ENCODE assay signal across 7 mouse cellular contexts in genomic region chr10:128923013-128923691, GRCm38 (mm10). TPM values are rescaled to one million over a fixed set of nuclear protein-coding genes. Genes with fewer than 3 reads are reported as not detected.
DNase-seq lines count a peak whose midpoint lies in the region; ATAC-seq lines count a peak whose summit lies in the region.

No protein-coding gene starts in this region.

- peak overlapping the region; percentile 95 for H3K27ac ChIP-seq in intestine, embryonic 15.5 days
- H3K27ac ChIP-seq in midbrain, embryonic 10.5 days (replicated peaks), result peak overlapping the region; percentile 93

- H3K4me2 ChIP-seq in intestine, embryonic 15.5 days (replicated peaks), result peak overlapping the region; percentile 63

- under 1% methylated on average over 42 of the region's 42 CpGs for WGBS in intestine, embryonic 15.5 days
- under 1% methylated on average over 42 of the region's 42 CpGs for WGBS in midbrain, embryonic 10.5 days

- H3K27me3 ChIP-seq in intestine, embryonic 15.5 days (replicated peaks), result 0 out of 2 replicates have a peak, but pooled peaks cover 2% of the 10 kb centered on the region
- H3K27me3 ChIP-seq in midbrain, embryonic 10.5 days (ENCODE audit: low read depth, poor library complexity, severe bottlenecking), result peaks cover 8% of the 10 kb centered on the region

- no peaks in the 10 kb centered on the region for H3K9me3 ChIP-seq in intestine, embryonic 15.5 days
- no peaks in the 10 kb centered on the region for H3K9me3 ChIP-seq in midbrain, embryonic 10.5 days (replicated peaks)

- H3K4me3 ChIP-seq in intestine, embryonic 15.5 days (replicated peaks), result peak overlapping the region; percentile 87
- peak overlapping the region; percentile 94 for H3K4me3 ChIP-seq in midbrain, embryonic 10.5 days

- no peaks in the 10 kb centered on the region for H3K36me3 ChIP-seq in intestine, embryonic 15.5 days
- peaks cover 4% of the 10 kb centered on the region for H3K36me3 ChIP-seq in midbrain, embryonic 10.5 days

- H3K4me1 ChIP-seq in intestine, embryonic 15.5 days (replicated peaks), result peaks cover 41% of the 10 kb centered on the region
- peaks cover 54% of the 10 kb centered on the region for H3K4me1 ChIP-seq in midbrain, embryonic 10.5 days

- peak; percentile 96 for ATAC-seq in intestine, embryonic 15.5 days

- H3K9ac ChIP-seq in intestine, embryonic 15.5 days, result peak overlapping the region; percentile 79

- intact Hi-C loops in gastrocnemius, postnatal 36 days (cut with DNase I), result no loop called here
- intact Hi-C loops in left cerebral cortex, postnatal 25 days (cut with DNase I), result loop anchor here (5.0 kb wide), 1 partner anchor 54 kb away; no protein-coding TSS in a partner anchor

- peak; percentile 99 for DNase-seq in adrenal gland, adult 2 months
- DNase-seq in embryo, embryonic 11.5 days (ENCODE audit: low read depth, low spot score), result peak; percentile 95
- DNase-seq in gastrocnemius, postnatal 36 days, result peak; percentile 90 to 95
- peak; percentile 92 to 97 for DNase-seq in left cerebral cortex, postnatal 25 days (ENCODE audit: low spot score in 2 of 2)
- DNase-seq in midbrain, embryonic 10.5 days (ENCODE audit: low spot score), result peak; percentile 89
- DNase-seq in right cerebral cortex, postnatal 4 days, result peak; percentile 92

RNA-seq across cellular contexts. Expression of gene Rdh5, which starts 0.5 kb away (rescaled TPM):
- 10 to 100 TPM; 11.2 to 15.9 TPM for total RNA-seq in adrenal gland, adult 2 months (2021)
- 24.3 and 29.3 TPM in 2 replicates for polyA plus RNA-seq in adrenal gland, adult 2 months (2012; rRNA removed)
- total RNA-seq in gastrocnemius, postnatal 36 days (2021), result 1 to 10 TPM; 3.5 to 4.1 TPM
- 11.7 and 12.0 TPM in 2 replicates for polyA plus RNA-seq in intestine, embryonic 15.5 days (2015; fragmentation: Nextera tagmentation; extraction: Ambion mirVana)
- 1 to 10 TPM; 6.0 to 8.2 TPM for total RNA-seq in left cerebral cortex, postnatal 25 days (2021)
- 13.3 and 14.9 TPM in 2 replicates for polyA plus RNA-seq in midbrain, embryonic 10.5 days (2016; fragmentation: Nextera tagmentation; extraction: Ambion mirVana)

RNA-seq across cellular contexts. Expression of gene Bloc1s1, which starts 0.7 kb away (rescaled TPM):
- 100 to 1,000 TPM; 174 to 223 TPM for total RNA-seq in adrenal gland, adult 2 months (2021)
- 99.2 and 115 TPM in 2 replicates for polyA plus RNA-seq in adrenal gland, adult 2 months (2012; rRNA removed)
- 100 to 1,000 TPM; 146 to 165 TPM for total RNA-seq in gastrocnemius, postnatal 36 days (2021)
- 194 and 203 TPM in 2 replicates for polyA plus RNA-seq in intestine, embryonic 15.5 days (2015; fragmentation: Nextera tagmentation; extraction: Ambion mirVana)
- 10 to 100 TPM; 81.4 to 86.2 TPM for total RNA-seq in left cerebral cortex, postnatal 25 days (2021)
- 216 and 236 TPM in 2 replicates for polyA plus RNA-seq in midbrain, embryonic 10.5 days (2016; fragmentation: Nextera tagmentation; extraction: Ambion mirVana)

RNA-seq across cellular contexts. Expression of gene Itga7, which starts 10.5 kb away (rescaled TPM):
- total RNA-seq in adrenal gland, adult 2 months (2021), result 10 to 100 TPM in 1 of 2 experiments, 1 to 10 TPM in 1; 8.4 to 25.6 TPM
- 19.6 and 32.5 TPM in 2 replicates for polyA plus RNA-seq in adrenal gland, adult 2 months (2012; rRNA removed)
- 10 to 100 TPM; 47.9 to 60.1 TPM for total RNA-seq in gastrocnemius, postnatal 36 days (2021)
- polyA plus RNA-seq in intestine, embryonic 15.5 days (2015; fragmentation: Nextera tagmentation; extraction: Ambion mirVana), result 2.9 and 3.8 TPM in 2 replicates
- 10 to 100 TPM; 12.4 to 15.5 TPM for total RNA-seq in left cerebral cortex, postnatal 25 days (2021)
- 1.7 and 1.9 TPM in 2 replicates for polyA plus RNA-seq in midbrain, embryonic 10.5 days (2016; fragmentation: Nextera tagmentation; extraction: Ambion mirVana)

RNA-seq across cellular contexts. Expression of gene Cd63, which starts 22.4 kb away (rescaled TPM):
- 100 to 1,000 TPM; 279 to 433 TPM for total RNA-seq in adrenal gland, adult 2 months (2021)
- 38.2 and 44.2 TPM in 2 replicates for polyA plus RNA-seq in adrenal gland, adult 2 months (2012; rRNA removed)
- total RNA-seq in gastrocnemius, postnatal 36 days (2021), result 100 to 1,000 TPM in 1 of 2 experiments, 10 to 100 TPM in 1; 94.8 to 103 TPM
- 708 and 725 TPM in 2 replicates for polyA plus RNA-seq in intestine, embryonic 15.5 days (2015; fragmentation: Nextera tagmentation; extraction: Ambion mirVana)
- 10 to 100 TPM; 65.0 to 74.0 TPM for total RNA-seq in left cerebral cortex, postnatal 25 days (2021)
- polyA plus RNA-seq in midbrain, embryonic 10.5 days (2016; fragmentation: Nextera tagmentation; extraction: Ambion mirVana), result 195 and 196 TPM in 2 replicates

RNA-seq across cellular contexts. Expression of gene Gdf11, which starts 31.6 kb away (rescaled TPM):
- total RNA-seq in adrenal gland, adult 2 months (2021), result 1 to 10 TPM; 1.8 to 2.3 TPM
- 0.55 and 0.99 TPM in 2 replicates for polyA plus RNA-seq in adrenal gland, adult 2 months (2012; rRNA removed)
- total RNA-seq in gastrocnemius, postnatal 36 days (2021), result 1 to 10 TPM; 2.8 to 5.8 TPM
- polyA plus RNA-seq in intestine, embryonic 15.5 days (2015; fragmentation: Nextera tagmentation; extraction: Ambion mirVana), result 3.5 and 3.9 TPM in 2 replicates
- total RNA-seq in left cerebral cortex, postnatal 25 days (2021), result 10 to 100 TPM; 12.8 to 14.9 TPM
- polyA plus RNA-seq in midbrain, embryonic 10.5 days (2016; fragmentation: Nextera tagmentation; extraction: Ambion mirVana), result 9.5 and 10.5 TPM in 2 replicates

Comparison
In these comparisons a context has a peak if more than half of its experiments do, and no peak if none do; other contexts are left out.
1. Peak in every context shown above with its lines: DNase-seq, ATAC-seq, H3K4me3 ChIP-seq and H3K27ac ChIP-seq.